8 mouse cellular contexts compared by ENCODE assay signal in the genomic region with DNA sequence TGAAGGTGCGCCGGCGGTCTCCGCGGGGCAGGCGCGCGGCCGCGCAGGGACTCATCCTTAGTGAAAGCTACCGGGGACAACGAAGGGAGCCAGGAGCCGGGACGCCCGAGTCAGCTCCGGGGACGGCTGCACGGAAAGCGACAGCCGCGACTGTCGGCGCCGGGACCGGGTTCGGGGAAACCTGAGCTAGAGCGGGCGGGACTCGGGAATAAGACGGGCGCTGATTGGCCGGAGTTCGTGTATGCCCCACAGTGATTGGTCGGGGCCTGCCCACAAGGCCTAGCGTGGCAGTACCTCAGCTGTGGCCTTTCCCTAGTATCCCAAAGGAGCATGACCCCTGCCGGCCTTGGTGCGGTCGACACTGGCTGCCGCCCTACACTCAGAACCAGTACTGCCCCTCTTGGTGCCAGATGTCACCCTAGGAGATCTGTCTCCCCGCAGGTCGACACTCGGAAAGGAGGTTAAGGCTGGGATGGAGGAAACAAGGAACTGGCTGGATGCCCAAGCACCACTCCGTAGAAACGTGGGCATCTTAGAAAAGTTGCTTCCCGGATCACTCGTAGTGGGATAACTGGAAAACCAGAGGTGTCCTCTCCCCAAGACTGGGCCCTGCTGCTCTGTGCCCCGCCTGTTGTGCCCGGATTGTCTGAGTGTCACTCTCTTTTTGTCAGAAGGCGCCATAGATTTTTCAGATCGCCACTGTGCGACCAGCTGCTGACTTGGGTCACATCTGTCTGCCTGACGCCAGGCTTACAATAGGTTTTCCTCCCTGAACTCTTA. TPM values are rescaled to one million over a fixed set of nuclear protein-coding genes. Genes with fewer than 3 reads are reported as not detected.
DNase-seq lines count a peak whose midpoint lies in the region; ATAC-seq and TF ChIP-seq lines count a peak whose summit lies in the region.

A gene (minus strand): TSS at position 193 of the 780 bp plus-strand sequence.

- TF ChIP-seq CTCF in cortical plate, adult 2 months (IDR thresholded peaks at IDR 0.05; ENCODE audit: extremely low read depth, insufficient read depth, low read length): no peak

- peak within 1 kb of the TSS; percentile 77 for H3K27ac ChIP-seq in cortical plate, adult 2 months (ENCODE audit: insufficient read depth, low read length)

- ATAC-seq in activated CD4-positive, CD25-positive, alpha-beta regulatory T cell, adult 4 months: peak; percentile 83
- ATAC-seq in megakaryocyte progenitor cell, adult 5-6 weeks (replicated peaks; ENCODE audit: poor library complexity): peak; percentile 82

- peak; percentile 67; the same call in 1 of the 2 replicates for TF ChIP-seq POLR2A in cortical plate, adult 2 months (IDR thresholded peaks at IDR 0.05; ENCODE audit: extremely low read depth, insufficient read depth, low read length)

- DNase-seq in gastrocnemius, adult 8-10 months (ENCODE audit: low spot score in 2 of 2): peak; percentile 96
- DNase-seq in induced T-regulatory cell, adult 2 months (ENCODE audit: low read depth): peak; percentile 96
- DNase-seq in left cerebral cortex, adult 9 months (ENCODE audit: low spot score in 2 of 2): peak; percentile 93 to 99
- peak; percentile 96 for DNase-seq in right cerebral cortex, postnatal 14 days
- DNase-seq in urinary bladder, postnatal 36 days (ENCODE audit: low spot score in 2 of 2): peak; percentile 98

- peaks cover 3% of the 10 kb centered on the region; the same call in 1 of the 2 replicates for H3K4me1 ChIP-seq in cortical plate, adult 2 months (ENCODE audit: control insufficient read depth, insufficient read depth, low read length)

- peak within 1 kb of the TSS; percentile 82 for H3K4me3 ChIP-seq in cortical plate, adult 2 months (ENCODE audit: insufficient read depth, low read length)

RNA-seq across cellular contexts. Expression of the gene that starts here (rescaled TPM):
- 10 to 100 TPM; 23.4 to 25.1 TPM for polyA plus RNA-seq in activated CD4-positive, CD25-positive, alpha-beta regulatory T cell, adult 4 months (2017; shearing (Covaris generic))
- 9.7 and 10.0 TPM in 2 replicates for polyA plus RNA-seq in cortical plate, adult 2 months (2012; rRNA removed)
- total RNA-seq in gastrocnemius, adult 8-10 months (2022): 10 to 100 TPM; 46.5 to 57.7 (median 51.3) TPM
- total RNA-seq in megakaryocyte progenitor cell, adult 5-6 weeks (2015): 43.0 and 47.1 TPM in 2 replicates
- 75.3 and 82.3 TPM in 2 replicates for total RNA-seq in megakaryocyte progenitor cell, adult 5-6 weeks (2017)

Comparison
In these comparisons a context has a peak if more than half of its experiments do, and no peak if none do; other contexts are left out.
1. Peak in every context shown above with its lines: DNase-seq, ATAC-seq, H3K4me3 ChIP-seq and H3K27ac ChIP-seq.